Mouse (Mus musculus): Measurements from ENCODE around the gene Mrpl14.

Gene Mrpl14

GRCm38 (mm10) chr17:45686093-45686619 is at the start of gene Mrpl14:
Mrpl14 (plus strand) TSS chr17:45686322.
- peak; percentile 97 for DNase-seq

GRCm38 (mm10) chr17:45638596-45639295 is 47.4 kb upstream of the Mrpl14 start:
- no peak for DNase-seq

- DNase-seq, result no peak
Observed at GRCm38 (mm10) chr17:45641981-45642380, 44.1 kb upstream of the Mrpl14 start.

- DNase-seq, result peak; percentile 73
Observed at GRCm38 (mm10) chr17:45642701-45643100, 43.4 kb upstream of the Mrpl14 start.

DNA sequence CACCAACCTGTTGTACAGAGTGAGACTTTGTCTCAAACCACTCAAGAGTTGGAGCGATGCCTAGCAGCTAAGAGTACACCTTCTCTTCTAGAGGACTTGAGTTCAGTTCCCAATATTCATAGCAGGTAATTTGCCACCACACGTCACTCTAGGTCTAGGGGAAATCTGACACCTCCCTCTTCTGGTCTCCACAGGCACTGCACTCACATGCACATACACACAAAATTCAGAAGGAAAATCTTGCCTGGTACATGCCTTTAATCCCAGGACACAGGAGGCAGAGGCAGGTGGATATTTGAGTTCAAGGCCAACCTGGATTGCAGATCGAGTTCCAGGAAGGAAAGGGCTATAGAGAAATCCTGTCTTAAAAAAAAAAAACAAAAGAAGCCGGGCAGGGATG is 41.9 kb upstream of the Mrpl14 start:
- DNase-seq, result no peak

- DNase-seq, result no peak
Observed at GRCm38 (mm10) chr17:45653233-45653632, 32.9 kb upstream of the Mrpl14 start.

- DNase-seq, result no peak
Observed at GRCm38 (mm10) chr17:45655820-45656219, 30.3 kb upstream of the Mrpl14 start.

DNA sequence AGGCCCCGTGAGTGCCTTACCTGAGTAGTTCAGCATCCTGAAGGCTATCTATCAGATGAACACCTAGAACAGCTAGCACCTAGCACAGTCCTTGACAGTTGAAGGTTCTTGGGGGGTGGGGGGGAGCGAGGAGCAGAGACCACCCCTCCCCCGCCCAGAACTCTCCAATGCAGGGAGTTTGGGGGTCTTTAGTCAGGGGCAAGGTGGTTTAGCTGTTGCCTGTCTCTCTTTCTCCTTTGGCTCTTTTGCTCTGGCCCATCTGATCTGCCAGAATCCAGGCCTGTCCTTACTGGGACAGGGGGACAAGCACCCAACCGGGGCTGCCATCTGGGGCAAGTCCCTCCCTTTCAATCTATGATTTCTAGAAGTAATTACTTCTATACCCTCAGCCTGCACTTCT is 26.9 kb upstream of the Mrpl14 start, which contains the start of gene Capn11:
Gene Capn11 (minus strand): TSS at position 101 of the 400 bp plus-strand sequence.
- no peak for DNase-seq

DNA sequence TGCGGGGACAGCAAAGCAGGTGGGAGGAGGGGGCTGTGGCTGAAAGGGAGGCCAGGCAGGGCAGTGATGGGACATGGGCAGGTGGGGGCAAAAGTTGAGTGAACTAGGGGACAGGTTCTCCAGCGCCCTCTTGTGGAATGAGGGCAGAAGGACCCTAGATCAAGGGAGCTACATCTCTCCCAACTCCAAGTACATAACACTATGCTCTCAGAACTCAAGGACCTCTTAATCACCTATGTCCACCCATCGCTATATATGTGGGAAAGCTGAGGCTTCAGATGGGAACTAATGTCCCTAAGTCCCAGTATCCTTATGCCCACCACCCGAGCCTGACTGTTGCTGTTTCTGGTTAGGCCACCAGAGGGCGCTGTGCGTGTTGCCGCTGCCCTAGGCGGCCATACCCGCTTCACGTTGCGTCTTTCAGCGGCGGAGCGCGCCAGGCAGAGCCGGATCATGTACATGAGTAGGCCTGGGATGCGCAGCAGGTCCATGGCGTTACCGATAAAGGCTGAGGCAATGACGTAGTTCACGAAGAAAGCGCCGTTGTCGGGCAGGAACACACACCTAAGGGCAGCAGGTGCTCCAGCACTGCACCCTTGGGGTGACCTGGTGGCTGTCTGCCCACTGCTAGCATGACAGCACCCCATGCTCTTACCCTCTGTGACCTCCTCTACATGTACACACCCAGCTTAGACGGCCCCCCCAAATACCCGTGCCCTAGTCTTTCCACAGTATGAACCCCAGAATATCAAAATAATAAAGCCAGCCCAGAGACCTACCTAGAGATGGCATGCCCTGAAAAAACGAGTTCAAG is 22.8 kb upstream of the Mrpl14 start:
- DNase-seq, result peak; percentile 88

GRCm38 (mm10) chr17:45664608-45665007 is 21.5 kb upstream of the Mrpl14 start:
- DNase-seq, result no peak

GRCm38 (mm10) chr17:45666091-45666490 is 20.0 kb upstream of the Mrpl14 start:
- DNase-seq, result no peak

DNA sequence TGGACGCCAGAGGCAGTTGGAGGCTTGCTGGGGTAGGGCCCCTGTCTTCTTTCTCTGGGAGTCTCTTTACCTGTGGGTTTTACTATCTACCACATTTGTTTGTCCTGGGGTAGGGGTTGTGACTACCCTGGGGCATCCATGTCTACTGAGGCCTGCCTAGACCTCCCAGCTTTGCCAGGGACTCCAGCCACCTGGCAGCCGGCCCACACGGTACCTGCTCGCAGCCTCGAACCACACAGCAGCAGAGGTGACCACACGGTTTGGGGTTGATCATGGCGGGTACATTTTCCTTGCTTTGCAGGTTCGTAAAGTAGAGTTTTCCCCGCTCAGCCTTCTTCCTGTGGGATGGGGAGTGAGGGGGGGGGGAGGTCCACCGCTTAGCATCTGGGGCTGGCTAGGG is 18.6 kb upstream of the Mrpl14 start:
- no peak for DNase-seq

DNA sequence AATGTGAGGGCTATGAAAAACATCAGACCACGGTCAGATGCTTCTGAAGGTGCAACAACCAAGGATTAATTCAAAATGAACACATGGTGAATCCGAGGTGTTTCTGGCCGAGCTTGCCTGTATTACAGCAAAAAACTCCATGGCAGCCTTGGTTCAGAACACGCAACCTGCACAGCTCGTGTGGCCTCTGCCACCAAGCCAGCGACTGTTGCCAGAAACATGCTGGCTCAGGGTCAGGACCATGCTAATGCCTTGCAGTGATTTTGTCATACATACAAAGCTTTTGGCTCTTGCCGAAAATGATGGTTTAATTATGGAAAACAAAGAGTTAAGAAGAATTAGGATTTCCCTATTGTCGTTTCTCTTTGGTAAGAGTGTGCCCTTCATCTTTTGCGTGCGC is 18.1 kb upstream of the Mrpl14 start:
- no peak for DNase-seq

DNA sequence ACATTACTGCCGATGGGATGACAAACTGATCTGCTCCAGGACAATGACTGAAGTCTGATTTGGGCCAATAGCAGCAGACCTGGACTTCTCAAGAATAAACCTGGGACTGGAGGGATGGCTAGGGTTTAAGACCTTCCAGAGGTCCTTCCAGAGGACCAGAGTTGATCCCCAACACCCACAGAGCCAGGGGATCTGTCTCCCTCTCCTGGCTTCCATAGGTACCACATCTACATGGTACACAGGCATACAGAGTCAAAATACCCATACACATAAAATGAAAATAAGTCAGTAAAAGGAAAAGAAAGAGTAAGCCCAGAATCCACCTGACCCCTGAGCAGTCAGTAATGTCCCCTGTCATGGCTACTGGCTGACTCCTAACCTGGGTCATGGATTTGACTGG is 14.3 kb upstream of the Mrpl14 start:
- DNase-seq, result no peak

DNA sequence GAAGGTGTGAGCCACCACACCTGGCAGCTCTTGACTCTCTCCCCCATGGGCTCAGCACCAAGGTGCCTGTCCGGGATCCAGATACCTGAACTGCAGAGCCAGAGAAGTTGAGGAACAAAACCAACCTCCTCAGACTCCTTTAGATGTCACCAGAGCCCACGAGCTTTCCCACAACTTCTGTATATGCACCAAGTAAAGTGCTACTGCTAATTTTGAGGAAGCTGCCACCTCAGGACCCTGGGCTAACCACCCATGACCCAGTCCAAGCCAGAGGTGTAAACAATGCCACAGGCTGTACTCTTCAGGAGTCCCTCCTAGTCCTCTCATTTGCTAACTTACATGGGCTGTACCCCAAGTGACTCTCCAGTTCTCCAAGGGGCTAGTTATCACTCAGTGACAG is 13.5 kb upstream of the Mrpl14 start:
- no peak for DNase-seq

GRCm38 (mm10) chr17:45678106-45678505 is 8.0 kb upstream of the Mrpl14 start:
- peak; percentile 80 for DNase-seq

GRCm38 (mm10) chr17:45680391-45680980 is 5.6 kb upstream of the Mrpl14 start:
- peak; percentile 58 for DNase-seq

- DNase-seq, result no peak
Observed at GRCm38 (mm10) chr17:45681588-45681987, 4.5 kb upstream of the Mrpl14 start.

DNA sequence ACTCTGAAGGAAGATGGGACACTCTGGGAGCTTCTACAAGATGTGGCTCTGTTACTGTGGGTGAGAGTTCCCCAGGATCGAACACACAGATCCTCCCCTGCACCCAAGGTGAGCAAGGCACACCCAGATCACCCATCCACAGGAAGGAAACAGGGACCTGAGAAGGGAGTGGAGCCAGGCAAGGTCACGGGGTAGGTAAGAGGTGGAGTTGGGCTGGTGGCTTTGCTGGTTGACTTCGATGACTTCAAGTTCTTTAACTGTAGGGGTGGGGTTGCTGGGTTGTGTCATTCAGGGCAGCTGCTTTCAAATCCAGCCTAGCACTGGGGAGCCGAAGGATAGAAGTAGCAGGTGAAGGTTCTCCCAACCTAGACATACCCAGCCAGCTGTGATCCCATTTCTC is 3.3 kb upstream of the Mrpl14 start:
- no peak for DNase-seq

DNA sequence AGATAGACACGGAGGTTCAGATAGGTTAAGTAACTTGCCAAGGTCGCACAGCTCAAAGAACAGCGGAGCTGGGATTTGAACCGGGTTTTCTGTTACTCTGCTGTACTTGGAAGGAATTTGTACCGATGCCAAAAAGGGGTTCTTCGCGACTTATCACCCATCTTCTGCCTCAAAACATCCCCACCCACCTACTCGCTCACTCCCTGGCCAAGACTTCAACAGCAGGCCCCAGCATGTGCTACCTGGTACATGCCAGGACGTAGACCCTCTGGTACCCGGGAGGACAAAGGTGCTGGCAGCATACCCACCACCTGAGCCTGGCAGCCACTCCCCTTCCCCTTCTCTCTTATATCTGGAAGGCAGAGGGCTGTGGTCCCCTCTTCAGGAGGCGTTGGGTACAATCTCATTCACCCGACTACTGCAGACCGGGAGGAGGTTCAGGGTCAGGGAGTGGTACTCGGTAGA is 1.4 kb upstream of the Mrpl14 start:
- DNase-seq, result no peak

GRCm38 (mm10) chr17:45685171-45686092 is 690 bp upstream of the Mrpl14 start:
- DNase-seq, result peak; percentile 62

GRCm38 (mm10) chr17:45686716-45687115 is 594 bp downstream of the Mrpl14 start, which contains the start of gene Tmem63b:
Tmem63b (minus strand) TSS chr17:45686905.
- DNase-seq, result no peak
